Mouse (Mus musculus): ENCODE results near the gene Gspt2.
A peak's percentile ranks its signal among the peaks of the same experiment; 100 is the strongest.
"Not testable (repeated sequence)": the region's sequence is repeated elsewhere in the genome, so short reads cannot be mapped to it uniquely, and the experiment has no call there.

Gene Gspt2

GRCm38 (mm10) chrX:94635961-94636563 is at the start of gene Gspt2:
Gene Gspt2, plus strand, starts transcription at chrX:94636069.
- DNase-seq (ENCODE audit: low read depth, low spot score) = peak; percentile 42

- DNase-seq (ENCODE audit: low read depth, low spot score) = peak; percentile 40
Observed at GRCm38 (mm10) chrX:94624835-94625803, 10.8 kb upstream of the Gspt2 start.

GRCm38 (mm10) chrX:94636911-94637310 is 1.0 kb downstream of the Gspt2 start:
- DNase-seq (ENCODE audit: low read depth, low spot score) = no peak

GRCm38 (mm10) chrX:94648541-94648940 is 12.7 kb downstream of the Gspt2 start:
- no peak for DNase-seq (ENCODE audit: low read depth, low spot score)

- no peak for DNase-seq (ENCODE audit: low read depth, low spot score)
Observed at GRCm38 (mm10) chrX:94657734-94658133, 21.9 kb downstream of the Gspt2 start.

GRCm38 (mm10) chrX:94670814-94671213 is 34.9 kb downstream of the Gspt2 start:
- no peak for DNase-seq (ENCODE audit: low read depth, low spot score)

- DNase-seq (ENCODE audit: low read depth, low spot score) = peak; percentile 3
Observed at GRCm38 (mm10) chrX:94674977-94675376, 39.1 kb downstream of the Gspt2 start.

GRCm38 (mm10) chrX:94681581-94681980 is 45.7 kb downstream of the Gspt2 start:
- not testable (repeated sequence) for DNase-seq (ENCODE audit: low read depth, low spot score)

GRCm38 (mm10) chrX:94689593-94689992 is 53.7 kb downstream of the Gspt2 start:
- DNase-seq (ENCODE audit: low read depth, low spot score) = not testable (repeated sequence)
